Mouse (Mus musculus) monocyte, adult 5-6 weeks (primary cell): ENCODE measurements around the gene Hist1h2ac. TPM values are rescaled to one million over a fixed set of nuclear protein-coding genes. Genes with fewer than 3 reads are reported as not detected.
"Not testable (repeated sequence)": the region's sequence is repeated elsewhere in the genome, so short reads cannot be mapped to it uniquely, and the experiment has no call there.

Experiments used
- ATAC-seq: fragments of 153-309, 156-312 bp; replicated peaks from 2 replicates; pipeline ENCODE4 v1.8.0; 2017; ENCODE audit warnings: mild to moderate bottlenecking; ENCODE audit not compliant: low TSS enrichment, insufficient number of reproducible peaks, severe bottlenecking, poor library complexity, low FRiP score
- total RNA-seq: library from RNA; stranded (forward); fragments of 200-1000, 200-491, 200-594 nt; gene quantifications from 3 replicates; pipeline ENCODE4 v1.2.3, GENCODE M21; 2017

The Hist1h2ac gene
- total RNA-seq, 1 experiment from 2014 or later: 5.0 TPM

DNA sequence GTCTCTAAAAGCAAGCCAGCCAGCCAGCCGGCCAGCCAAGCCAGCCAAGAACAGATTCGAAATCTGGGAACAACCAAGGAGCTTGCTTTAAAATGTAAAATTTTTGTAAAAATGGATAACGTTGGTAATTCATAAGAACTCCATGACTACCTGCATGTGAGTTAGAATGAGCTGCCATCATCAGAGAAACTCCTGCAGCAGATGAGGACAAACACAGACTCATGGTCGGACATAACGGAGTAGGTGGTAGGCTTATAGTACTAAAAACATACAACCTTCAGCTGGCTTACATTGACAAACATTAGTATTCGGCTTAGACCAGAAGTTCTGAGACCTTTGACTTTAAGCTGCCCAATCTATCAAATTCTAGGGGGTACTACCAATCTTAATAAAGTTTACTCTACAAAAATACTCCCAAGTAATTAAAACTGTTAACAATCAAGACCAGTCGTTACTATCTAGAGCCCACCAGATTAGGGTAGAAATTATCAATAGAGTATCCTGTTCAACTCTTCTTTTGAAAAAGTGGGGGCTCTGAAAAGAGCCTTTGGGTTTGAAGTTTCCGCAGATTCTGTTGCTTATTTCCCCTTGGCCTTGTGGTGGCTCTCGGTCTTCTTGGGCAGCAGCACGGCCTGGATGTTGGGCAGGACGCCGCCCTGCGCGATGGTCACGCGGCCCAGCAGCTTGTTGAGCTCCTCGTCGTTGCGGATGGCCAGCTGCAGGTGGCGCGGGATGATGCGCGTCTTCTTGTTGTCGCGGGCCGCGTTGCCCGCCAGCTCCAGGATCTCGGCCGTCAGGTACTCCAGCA is 597 bp downstream of the Hist1h2ac start:
- not testable (repeated sequence) for ATAC-seq

- no peak for ATAC-seq
Observed at GRCm38 (mm10) chr13:23682623-23682946, 1.2 kb downstream of the Hist1h2ac start.

GRCm38 (mm10) chr13:23681990-23682582 is 1.7 kb downstream of the Hist1h2ac start:
- ATAC-seq: no peak

GRCm38 (mm10) chr13:23662536-23662935 is 21.2 kb downstream of the Hist1h2ac start:
- no peak for ATAC-seq

DNA sequence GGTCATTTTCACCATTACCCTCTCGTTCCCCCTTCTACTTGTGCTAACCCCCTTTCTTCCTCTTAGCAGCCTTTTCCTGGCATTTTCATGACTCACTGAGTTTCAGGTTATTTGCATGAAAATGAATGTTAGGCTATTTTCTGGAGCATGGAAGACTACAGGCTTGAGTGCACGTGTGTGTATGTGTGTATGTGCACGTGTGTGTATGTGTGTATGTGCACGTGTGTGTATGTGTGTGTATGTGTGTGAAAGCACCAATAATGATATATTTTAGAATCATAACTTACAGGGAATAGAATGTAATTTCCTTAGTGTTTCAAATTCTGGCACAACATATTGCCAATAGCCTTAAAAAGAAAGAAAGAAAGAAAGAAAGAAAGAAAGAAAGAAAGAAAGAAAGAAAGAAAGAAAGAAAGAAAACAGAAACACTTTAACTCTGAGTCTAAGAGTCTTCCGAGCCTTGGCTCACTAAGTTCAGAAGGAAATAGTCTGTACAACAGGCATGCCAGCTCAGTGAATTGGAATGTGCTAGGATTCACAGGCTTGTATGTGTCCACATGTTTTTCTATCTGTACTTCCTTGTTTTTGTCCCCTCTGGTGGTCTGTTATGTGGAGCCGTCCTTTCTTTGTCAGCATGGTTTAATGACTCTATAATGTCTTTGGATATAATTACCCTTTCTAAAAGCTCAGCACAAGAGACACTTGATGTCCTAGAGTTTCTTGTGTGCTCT is 23.9 kb downstream of the Hist1h2ac start:
- ATAC-seq: no peak

Other genes starting within 250 kb of the Hist1h2ac start
- not detected in 3 replicates for gene Btn1a1, start 218.0 kb downstream of the Hist1h2ac start, total RNA-seq
- not detected in 3 replicates for gene Btn2a2, start 195.1 kb downstream of the Hist1h2ac start, total RNA-seq
- 24.5 to 149 TPM (median 46.4 TPM) in 3 replicates for gene Hist1h4h, start 152.9 kb downstream of the Hist1h2ac start, total RNA-seq
- 1.4 to 11.6 TPM in 2 of 3 replicates, not detected in the other for gene Hist1h2af, start 150.0 kb downstream of the Hist1h2ac start, total RNA-seq
- not detected in 3 replicates for gene Hist1h3g, start 148.5 kb downstream of the Hist1h2ac start, total RNA-seq
- 0.21 to 4.4 TPM (median 2.1 TPM) in 3 replicates for gene Hist1h2bh, start 140.6 kb downstream of the Hist1h2ac start, total RNA-seq
- 0.53 to 21.8 TPM (median 16.4 TPM) in 3 replicates for gene Hist1h3f, start 139.9 kb downstream of the Hist1h2ac start, total RNA-seq
- 42.2 to 123 TPM (median 49.9 TPM) in 3 replicates for gene Hist1h4f, start 132.3 kb downstream of the Hist1h2ac start, total RNA-seq
- gene Hist1h1d, start 130.7 kb downstream of the Hist1h2ac start, total RNA-seq: 16.3 to 25.9 TPM (median 21.9 TPM) in 3 replicates
- 12.4 to 48.1 TPM (median 39.4 TPM) in 3 replicates for gene Hist1h3e, start 121.6 kb downstream of the Hist1h2ac start, total RNA-seq
- 6.1 to 28.4 TPM (median 15.0 TPM) in 3 replicates for gene Hist1h2ae, start 112.7 kb downstream of the Hist1h2ac start, total RNA-seq
- gene Hist1h2bg, start 112.6 kb downstream of the Hist1h2ac start, total RNA-seq: 86.4 to 193 TPM (median 86.9 TPM) in 3 replicates
- 19.2 to 51.4 TPM (median 45.4 TPM) in 3 replicates for gene Hist1h2bf, start 109.8 kb downstream of the Hist1h2ac start, total RNA-seq
- gene Hist1h2ad, start 109.6 kb downstream of the Hist1h2ac start, total RNA-seq: 1.5 to 92.8 TPM (median 16.7 TPM) in 3 replicates
- gene Hist1h3d, start 108.2 kb downstream of the Hist1h2ac start, total RNA-seq: 1.5 to 3.3 TPM (median 2.1 TPM) in 3 replicates
- 78.9 to 170 TPM (median 90.0 TPM) in 3 replicates for gene Hist1h4d, start 102.3 kb downstream of the Hist1h2ac start, total RNA-seq
- 13.1 to 35.9 TPM (median 14.5 TPM) in 3 replicates for gene Hist1h2be, start 62.8 kb downstream of the Hist1h2ac start, total RNA-seq
- gene Hist1h1e, start 61.4 kb downstream of the Hist1h2ac start, total RNA-seq: 81.6 to 216 TPM (median 97.2 TPM) in 3 replicates
- 28.7 to 101 TPM (median 49.7 TPM) in 3 replicates for gene Hist1h2bc, start 251 bp upstream of the Hist1h2ac start, total RNA-seq
- gene Hist1h1t, start 11.9 kb upstream of the Hist1h2ac start, total RNA-seq: not detected in 3 replicates
- gene Hist1h4c, start 14.5 kb upstream of the Hist1h2ac start, total RNA-seq: 82.1 to 150 TPM (median 93.5 TPM) in 3 replicates
- 90.6 to 170 TPM (median 150 TPM) in 3 replicates for gene Hfe, start 26.9 kb upstream of the Hist1h2ac start, total RNA-seq
- 589 to 739 TPM (median 677 TPM) in 3 replicates for gene Hist1h1c, start 54.9 kb upstream of the Hist1h2ac start, total RNA-seq
- 6.8 TPM in 1 of 3 replicates, not detected in the others for gene Hist1h3c, start 61.7 kb upstream of the Hist1h2ac start, total RNA-seq
- gene Hist1h2bb, start 62.8 kb upstream of the Hist1h2ac start, total RNA-seq: 151 to 300 TPM (median 178 TPM) in 3 replicates
- 64.3 to 74.6 TPM in 2 of 3 replicates, not detected in the other for gene Hist1h2ab, start 67.2 kb upstream of the Hist1h2ac start, total RNA-seq
- 9.7 TPM in 1 of 3 replicates, not detected in the others for gene Hist1h3b, start 68.3 kb upstream of the Hist1h2ac start, total RNA-seq
- 10.8 to 62.1 TPM (median 12.1 TPM) in 3 replicates for gene Hist1h4b, start 73.1 kb upstream of the Hist1h2ac start, total RNA-seq
- gene Hist1h4a, start 77.3 kb upstream of the Hist1h2ac start, total RNA-seq: 43.2 to 186 TPM (median 59.3 TPM) in 3 replicates
- gene Hist1h3a, start 78.4 kb upstream of the Hist1h2ac start, total RNA-seq: 4.6 to 86.2 TPM (median 18.3 TPM) in 3 replicates
- gene Hist1h1a, start 79.7 kb upstream of the Hist1h2ac start, total RNA-seq: 55.4 to 86.3 TPM (median 64.8 TPM) in 3 replicates
- gene Trim38, start 86.0 kb upstream of the Hist1h2ac start, total RNA-seq: not detected in 3 replicates
- gene Slc17a2, start 123.0 kb upstream of the Hist1h2ac start, total RNA-seq: not detected in 3 replicates
- gene Slc17a3, start 155.5 kb upstream of the Hist1h2ac start, total RNA-seq: not detected in 3 replicates
- not detected in 3 replicates for gene Slc17a1, start 183.8 kb upstream of the Hist1h2ac start, total RNA-seq
- gene Slc17a4, start 231.1 kb upstream of the Hist1h2ac start, total RNA-seq: not detected in 3 replicates